Comparison of ENCODE assay signal across 19 mouse cellular contexts in genomic region chr2:163998981-163999380, GRCm38 (mm10). TPM values are rescaled to one million over a fixed set of nuclear protein-coding genes. Genes with fewer than 3 reads are reported as not detected.
"Had no signal": no experiment of that assay in that cellular context is flagged by ENCODE, and none has a peak within 500 bp of the region (broad histone marks: within the 10 kb centered on the region; RNA-seq: fewer than 3 reads in every experiment).

No protein-coding gene starts in this region.

- H3K27ac ChIP-seq: heart, adult 2 months; hindbrain, embryonic 10.5 days; hindbrain, embryonic 12.5 days; hindbrain, embryonic 14.5 days; intestine, embryonic 15.5 days; limb, embryonic 10.5 days; limb, embryonic 12.5 days; liver, embryonic 13.5 days; liver, embryonic 15.5 days had no signal

- H3K4me3 ChIP-seq: heart, adult 2 months; hindbrain, embryonic 10.5 days; hindbrain, embryonic 12.5 days; intestine, embryonic 15.5 days; limb, embryonic 10.5 days; limb, embryonic 12.5 days; liver, embryonic 13.5 days; liver, embryonic 15.5 days had no signal

- DNase-seq: gastrocnemius, postnatal 14 days; heart, adult 2 months; heart, postnatal 10 days; heart, postnatal 4 days; kidney, adult 18-20 months; kidney, adult 8-10 months; kidney, postnatal 10 days; kidney, postnatal 4 days; layer of hippocampus, adult 9-11 months; liver; liver, embryonic 13.5 days had no signal

RNA-seq across cellular contexts. Expression of gene Pabpc1l, which starts 26.3 kb away (rescaled TPM):
- total RNA-seq: granulocyte monocyte progenitor cell, adult 5-6 weeks had no signal
